Comparison of ENCODE assay signal across 8 mouse cellular contexts in the genomic region with DNA sequence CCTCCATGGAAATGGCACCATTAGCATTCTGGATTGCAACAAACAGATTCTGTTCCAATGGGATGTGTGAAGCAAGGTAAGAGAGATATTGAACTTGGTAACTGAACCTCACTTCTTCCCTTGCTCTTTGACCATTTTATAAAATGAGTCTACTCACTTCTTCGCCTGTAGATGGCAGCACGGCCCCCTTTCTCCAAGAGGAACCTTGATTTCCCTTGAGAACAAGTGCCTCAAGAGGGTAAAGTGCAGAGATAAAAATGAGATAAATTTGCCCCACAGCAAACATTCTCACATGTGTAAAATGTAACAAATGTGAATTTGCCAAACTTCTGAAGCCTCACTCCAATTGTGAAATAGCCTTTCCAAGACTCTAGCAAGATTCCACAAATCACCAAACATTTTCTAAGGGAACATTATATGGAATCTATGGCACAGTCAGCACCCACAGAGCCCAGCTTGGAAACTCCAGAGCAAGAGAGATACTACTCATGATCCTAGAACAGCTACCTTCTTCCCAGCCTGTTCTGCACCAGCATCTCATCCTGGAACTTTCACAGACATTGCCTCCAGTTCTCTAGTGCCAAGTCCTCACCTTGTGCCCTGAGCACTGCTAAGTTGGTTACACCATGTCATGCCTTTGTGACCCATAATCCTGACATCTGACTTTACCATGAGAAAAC.
DNase-seq lines count a peak whose midpoint lies in the region; ATAC-seq and TF ChIP-seq lines count a peak whose summit lies in the region.

No protein-coding gene starts in this region.

- H3K27me3 ChIP-seq in heart, adult 2 months (ENCODE audit: control insufficient read depth, insufficient read depth, low read length), result no peaks in the 10 kb centered on the region
- peaks cover 14% of the 10 kb centered on the region for H3K27me3 ChIP-seq in heart, embryonic 11.5 days (ENCODE audit: control insufficient read depth, insufficient read depth, low read length)

- intact Hi-C loops in heart, adult 2 months (cut with DNase I), result loop anchor here (2.0 to 10.0 kb wide), 2 partner anchors 59 to 99 kb away; no protein-coding TSS in a partner anchor

- no peak overlapping the region for H3K27ac ChIP-seq in heart, adult 2 months
- no peak overlapping the region for H3K27ac ChIP-seq in heart, embryonic 11.5 days (ENCODE audit: low read depth, low read length)

- peak; percentile 22 to 46 for DNase-seq in heart, adult 2 months
- DNase-seq in A20 (ENCODE audit: low read depth, low spot score), result peak; percentile 19
- DNase-seq in adrenal gland, adult 8-10 months, result peak; percentile 11
- peak; percentile 66 to 84 for DNase-seq in kidney, postnatal 36 days
- peak; percentile 60 for DNase-seq in retina, embryonic 14.5 days (ENCODE audit: low spot score)

- no peak for TF ChIP-seq POLR2A in heart, adult 2 months (IDR thresholded peaks at IDR 0.05; ENCODE audit: insufficient read depth, low read depth, low read length)

- TF ChIP-seq EP300 in heart, adult 2 months (IDR thresholded peaks at IDR 0.05; ENCODE audit: insufficient read depth, low read depth, low read length), result no peak

- H3K79me2 ChIP-seq in heart, adult 2 months (replicated peaks; ENCODE audit: control insufficient read depth, insufficient read depth, low read length), result no peaks in the 10 kb centered on the region

- H3K36me3 ChIP-seq in heart, adult 2 months (ENCODE audit: control insufficient read depth, insufficient read depth, low read length), result no peaks in the 10 kb centered on the region
- no peaks in the 10 kb centered on the region for H3K36me3 ChIP-seq in heart, embryonic 11.5 days (ENCODE audit: control insufficient read depth, insufficient read depth, low read length)

- TF ChIP-seq CTCF in heart, adult 2 months (IDR thresholded peaks at IDR 0.05), result peak; percentile 83

- 0% methylated on average over 2 of the region's 2 CpGs for WGBS in heart, adult 2 months
- WGBS in heart, embryonic 11.5 days (ENCODE audit: insufficient replicate concordance), result 0% methylated on average over 2 of the region's 2 CpGs

- no peak overlapping the region for H3K4me2 ChIP-seq in heart, embryonic 11.5 days

- no peaks in the 10 kb centered on the region for H3K9me3 ChIP-seq in heart, embryonic 11.5 days (replicated peaks; ENCODE audit: control insufficient read depth, low read length)

- ATAC-seq in heart, embryonic 11.5 days (replicated peaks; ENCODE audit: insufficient number of reproducible peaks, low FRiP score, low TSS enrichment), result no peak
- peak; percentile 88 for ATAC-seq in frontal cortex, adult (ENCODE audit: low TSS enrichment)
- no peak for ATAC-seq in inflammation-experienced regulatory T-cells, adult 6 months

- no peak overlapping the region for H3K9ac ChIP-seq in heart, adult 2 months (ENCODE audit: low read depth, low read length)
- no peak overlapping the region for H3K9ac ChIP-seq in heart, embryonic 11.5 days (ENCODE audit: low read depth, low read length)

- H3K4me3 ChIP-seq in heart, adult 2 months, result no peak overlapping the region
- H3K4me3 ChIP-seq in heart, embryonic 11.5 days (ENCODE audit: low read depth, low read length), result no peak overlapping the region

- H3K4me1 ChIP-seq in heart, adult 2 months (ENCODE audit: control insufficient read depth, insufficient read depth, low read length), result no peaks in the 10 kb centered on the region
- H3K4me1 ChIP-seq in heart, embryonic 11.5 days (ENCODE audit: control insufficient read depth, insufficient read depth, low read length), result no peaks in the 10 kb centered on the region

Comparison
In these comparisons a context has a peak if more than half of its experiments do, and no peak if none do; other contexts are left out.
1. DNase-seq: peak in every context shown above with its lines; median percentile 75 in kidney, postnatal 36 days; 60 in retina, embryonic 14.5 days; 34 in heart, adult 2 months; 19 in A20; 11 in adrenal gland, adult 8-10 months.